18 mouse cellular contexts compared by ENCODE assay signal in the genomic region with DNA sequence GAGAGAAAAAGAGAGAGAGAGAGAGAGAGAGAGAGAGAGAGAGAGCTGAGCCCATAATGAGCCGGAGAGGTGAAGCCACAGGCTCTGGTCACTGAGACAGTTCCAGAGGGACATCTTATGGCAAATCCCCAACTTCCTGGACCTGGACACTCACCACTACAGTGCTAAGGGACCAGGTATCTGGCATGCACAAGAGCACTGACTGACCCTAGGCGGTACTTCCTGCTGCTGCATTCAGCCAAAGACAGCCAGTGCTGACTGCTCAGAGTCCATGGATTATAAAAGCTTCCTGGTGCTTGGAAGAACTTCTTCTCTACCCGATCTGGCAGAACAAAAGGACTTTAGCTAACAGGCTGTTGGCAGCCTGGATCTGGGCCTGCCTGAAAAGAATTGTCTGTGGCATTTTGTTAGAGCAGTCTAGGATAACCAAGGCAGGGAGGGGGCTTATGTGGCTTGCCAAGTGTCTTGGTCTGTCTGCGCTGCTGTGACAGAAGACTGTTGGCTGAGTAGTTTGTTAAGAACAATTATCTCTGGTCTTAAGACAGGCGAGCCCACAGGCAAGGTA. TPM values are rescaled to one million over a fixed set of nuclear protein-coding genes. Genes with fewer than 3 reads are reported as not detected.
DNase-seq lines count a peak whose midpoint lies in the region; ATAC-seq and TF ChIP-seq lines count a peak whose summit lies in the region.
"Had no signal": no experiment of that assay in that cellular context is flagged by ENCODE, and none has a peak within 500 bp of the region (broad histone marks: within the 10 kb centered on the region; RNA-seq: fewer than 3 reads in every experiment).

No protein-coding gene starts in this region.

- no peak for TF ChIP-seq EP300 in heart, postnatal 0 days (IDR thresholded peaks at IDR 0.05; ENCODE audit: low read depth)
- TF ChIP-seq EP300 in stomach, postnatal 0 days (optimal IDR thresholded peaks at IDR 0.05): no peak

- no peak for DNase-seq in heart, postnatal 0 days (ENCODE audit: low spot score)
- no peak for DNase-seq in heart, postnatal 25 days (ENCODE audit: low spot score)
- DNase-seq in midbrain, postnatal 0 days (ENCODE audit: low spot score): peak; percentile 37
- no peak for DNase-seq in stomach, postnatal 0 days (ENCODE audit: low spot score)
- no peak for DNase-seq in c-Kit-positive CD71-positive TER-119-positive erythroid progenitor cells, embryonic 14.5 days (ENCODE audit: low spot score)
- no peak for DNase-seq in thymus, postnatal 14 days
- DNase-seq: cerebellum, adult 11-12 months; heart, postnatal 10 days; layer of hippocampus, adult 9-11 months; left cerebral cortex, postnatal 4 days had no signal

- H3K27ac ChIP-seq in heart, postnatal 0 days (ENCODE audit: low read depth): peak overlapping the region; percentile 34
- H3K27ac ChIP-seq in midbrain, postnatal 0 days (ENCODE audit: low read depth, low read length): no peak overlapping the region; the same call in 1 of the 2 replicates
- H3K27ac ChIP-seq in midbrain, embryonic 15.5 days: no peak overlapping the region
- peak overlapping the region; percentile 51 for H3K27ac ChIP-seq in embryonic facial prominence, embryonic 13.5 days
- H3K27ac ChIP-seq in stomach, postnatal 0 days (replicated peaks): peak overlapping the region; percentile 30; the same call in 1 of the 2 replicates
- H3K27ac ChIP-seq: kidney, embryonic 15.5 days had no signal

- no peaks in the 10 kb centered on the region for H3K9me3 ChIP-seq in heart, postnatal 0 days (replicated peaks; ENCODE audit: control insufficient read depth, low read length)
- H3K9me3 ChIP-seq in midbrain, postnatal 0 days (ENCODE audit: low read length): no peaks in the 10 kb centered on the region
- H3K9me3 ChIP-seq in midbrain, embryonic 15.5 days: no peaks in the 10 kb centered on the region
- peaks cover 4% of the 10 kb centered on the region; the same call in 1 of the 2 replicates for H3K9me3 ChIP-seq in embryonic facial prominence, embryonic 13.5 days
- no peaks in the 10 kb centered on the region for H3K9me3 ChIP-seq in stomach, postnatal 0 days (ENCODE audit: control insufficient read depth, low read length)
- H3K9me3 ChIP-seq: kidney, embryonic 15.5 days had no signal

- H3K27me3 ChIP-seq in heart, postnatal 0 days (ENCODE audit: control insufficient read depth, insufficient read depth, low read length): no peaks in the 10 kb centered on the region
- no peaks in the 10 kb centered on the region for H3K27me3 ChIP-seq in midbrain, postnatal 0 days (ENCODE audit: insufficient read depth, low read length)
- no peaks in the 10 kb centered on the region for H3K27me3 ChIP-seq in midbrain, embryonic 15.5 days (replicated peaks)
- no peaks in the 10 kb centered on the region for H3K27me3 ChIP-seq in embryonic facial prominence, embryonic 13.5 days
- H3K27me3 ChIP-seq in stomach, postnatal 0 days (ENCODE audit: control insufficient read depth, insufficient read depth, low read length): no peaks in the 10 kb centered on the region
- H3K27me3 ChIP-seq: kidney, embryonic 15.5 days had no signal

- H3K4me3 ChIP-seq in heart, postnatal 0 days (ENCODE audit: low read depth, low read length): no peak overlapping the region
- H3K4me3 ChIP-seq in midbrain, postnatal 0 days (ENCODE audit: low read depth, low read length): no peak overlapping the region
- H3K4me3 ChIP-seq in midbrain, embryonic 15.5 days: no peak overlapping the region
- no peak overlapping the region for H3K4me3 ChIP-seq in embryonic facial prominence, embryonic 13.5 days
- H3K4me3 ChIP-seq in stomach, postnatal 0 days (ENCODE audit: low read depth, low read length): no peak overlapping the region
- H3K4me3 ChIP-seq: kidney, embryonic 15.5 days had no signal

- ATAC-seq in heart, postnatal 0 days (ENCODE audit: insufficient read depth, low read depth): no peak
- ATAC-seq in midbrain, postnatal 0 days (ENCODE audit: low FRiP score): no peak
- ATAC-seq in midbrain, embryonic 15.5 days (replicated peaks): no peak
- no peak for ATAC-seq in embryonic facial prominence, embryonic 13.5 days (ENCODE audit: insufficient number of reproducible peaks, insufficient read depth, low FRiP score, low TSS enrichment, low read depth)
- peak; percentile 54 for ATAC-seq in stomach, postnatal 0 days (ENCODE audit: low FRiP score, low TSS enrichment)
- ATAC-seq: activated CD4-positive, CD25-positive, alpha-beta regulatory T cell, adult 4 months; CD4-positive, CD25-positive, alpha-beta regulatory T cell, adult 4 months had no signal

- no peak overlapping the region for H3K9ac ChIP-seq in heart, postnatal 0 days (replicated peaks; ENCODE audit: low read depth, low read length)
- no peak overlapping the region for H3K9ac ChIP-seq in midbrain, postnatal 0 days (replicated peaks; ENCODE audit: low read length, poor library complexity, severe bottlenecking)
- no peak overlapping the region for H3K9ac ChIP-seq in midbrain, embryonic 15.5 days
- H3K9ac ChIP-seq in embryonic facial prominence, embryonic 13.5 days: no peak overlapping the region
- no peak overlapping the region for H3K9ac ChIP-seq in stomach, postnatal 0 days (ENCODE audit: low read length)
- H3K9ac ChIP-seq: kidney, embryonic 15.5 days had no signal

- H3K4me2 ChIP-seq in heart, postnatal 0 days (ENCODE audit: low read depth, low read length): no peak overlapping the region
- no peak overlapping the region for H3K4me2 ChIP-seq in midbrain, postnatal 0 days (ENCODE audit: low read depth, low read length, poor library complexity, severe bottlenecking)
- no peak overlapping the region for H3K4me2 ChIP-seq in midbrain, embryonic 15.5 days
- no peak overlapping the region for H3K4me2 ChIP-seq in embryonic facial prominence, embryonic 13.5 days
- no peak overlapping the region for H3K4me2 ChIP-seq in stomach, postnatal 0 days (replicated peaks; ENCODE audit: low read depth)
- H3K4me2 ChIP-seq: kidney, embryonic 15.5 days; liver, embryonic 11.5 days had no signal

- WGBS in heart, postnatal 0 days: 64% methylated on average over 5 of the region's 5 CpGs
- WGBS in midbrain, postnatal 0 days: 46% methylated on average over 5 of the region's 5 CpGs
- 45% methylated on average over 5 of the region's 5 CpGs for WGBS in midbrain, embryonic 15.5 days
- 58% methylated on average over 5 of the region's 5 CpGs for WGBS in embryonic facial prominence, embryonic 13.5 days
- WGBS in stomach, postnatal 0 days: 63% methylated on average over 5 of the region's 5 CpGs

- H3K4me1 ChIP-seq in heart, postnatal 0 days (ENCODE audit: control insufficient read depth, insufficient read depth): peaks cover 6% of the 10 kb centered on the region
- H3K4me1 ChIP-seq in midbrain, postnatal 0 days (ENCODE audit: insufficient read depth, low read length): no peaks in the 10 kb centered on the region
- H3K4me1 ChIP-seq in midbrain, embryonic 15.5 days: peaks cover 16% of the 10 kb centered on the region
- H3K4me1 ChIP-seq in embryonic facial prominence, embryonic 13.5 days: peaks cover 17% of the 10 kb centered on the region; the same call in 1 of the 2 replicates
- peaks cover 2% of the 10 kb centered on the region; the same call in 1 of the 2 replicates for H3K4me1 ChIP-seq in stomach, postnatal 0 days (replicated peaks; ENCODE audit: control insufficient read depth, insufficient read depth)

- intact Hi-C loops in heart, postnatal 25 days (cut with DNase I): no loop called here

- H3K36me3 ChIP-seq in heart, postnatal 0 days (replicated peaks; ENCODE audit: control insufficient read depth, insufficient read depth, low read length): no peaks in the 10 kb centered on the region
- H3K36me3 ChIP-seq in midbrain, postnatal 0 days (ENCODE audit: insufficient read depth, low read length): no peaks in the 10 kb centered on the region
- H3K36me3 ChIP-seq in midbrain, embryonic 15.5 days (replicated peaks): no peaks in the 10 kb centered on the region
- H3K36me3 ChIP-seq in embryonic facial prominence, embryonic 13.5 days: no peaks in the 10 kb centered on the region
- no peaks in the 10 kb centered on the region for H3K36me3 ChIP-seq in stomach, postnatal 0 days (ENCODE audit: control insufficient read depth, insufficient read depth, low read length)
- H3K36me3 ChIP-seq: kidney, embryonic 15.5 days had no signal

- TF ChIP-seq CTCF in heart, postnatal 0 days (IDR thresholded peaks at IDR 0.05; ENCODE audit: low read depth): no peak
- TF ChIP-seq CTCF in midbrain, postnatal 0 days (IDR thresholded peaks at IDR 0.05): no peak
- no peak for TF ChIP-seq CTCF in stomach, postnatal 0 days (IDR thresholded peaks at IDR 0.05; ENCODE audit: low read depth)

RNA-seq across cellular contexts. Expression of gene Mb, which starts 4.2 kb away (rescaled TPM):
- total RNA-seq in heart, postnatal 0 days (2014; rRNA removed; ENCODE audit: low replicate concordance): 4,504 and 5,889 TPM in 2 replicates
- polyA plus RNA-seq in heart, postnatal 0 days (2015; fragmentation: Nextera tagmentation; extraction: Ambion mirVana): 3,958 and 4,151 TPM in 2 replicates
- over 10,000 TPM; 17,245 to 18,320 TPM for total RNA-seq in heart, postnatal 25 days (2021)
- total RNA-seq in midbrain, postnatal 0 days (2014; rRNA removed): 0.66 TPM in 1 of 2 replicates, not detected in the other
- polyA plus RNA-seq in midbrain, postnatal 0 days (2015; fragmentation: Nextera tagmentation; extraction: Ambion mirVana): 0.53 and 0.69 TPM in 2 replicates
- polyA plus RNA-seq in midbrain, embryonic 15.5 days (2015; fragmentation: Nextera tagmentation; extraction: Ambion mirVana): 0.66 TPM in 2 replicates
- 1.7 and 2.5 TPM in 2 replicates for polyA plus RNA-seq in embryonic facial prominence, embryonic 13.5 days (2015; fragmentation: Nextera tagmentation; extraction: Ambion mirVana)
- polyA plus RNA-seq in stomach, postnatal 0 days (2015; fragmentation: Nextera tagmentation; extraction: Ambion mirVana): 0.91 and 1.1 TPM in 2 replicates
- total RNA-seq: granulocyte monocyte progenitor cell, adult 5-6 weeks; left cerebral cortex, postnatal 4 days; megakaryocyte, adult 5-6 weeks had no signal
- polyA plus RNA-seq: activated CD4-positive, CD25-positive, alpha-beta regulatory T cell, adult 4 months; CD4-positive, CD25-positive, alpha-beta regulatory T cell, adult 4 months had no signal

RNA-seq across cellular contexts. Expression of gene Apol6, which starts 10.2 kb away (rescaled TPM):
- total RNA-seq in heart, postnatal 0 days (2014; rRNA removed; ENCODE audit: low replicate concordance): not detected in 2 replicates
- polyA plus RNA-seq in heart, postnatal 0 days (2015; fragmentation: Nextera tagmentation; extraction: Ambion mirVana): 0.11 TPM in 2 replicates
- total RNA-seq in heart, postnatal 25 days (2021): under 1 TPM; 0.67 to 0.86 TPM
- 0.14 and 0.16 TPM in 2 replicates for total RNA-seq in midbrain, postnatal 0 days (2014; rRNA removed)
- 0.15 and 0.16 TPM in 2 replicates for polyA plus RNA-seq in midbrain, postnatal 0 days (2015; fragmentation: Nextera tagmentation; extraction: Ambion mirVana)
- 0.06 and 0.22 TPM in 2 replicates for polyA plus RNA-seq in midbrain, embryonic 15.5 days (2015; fragmentation: Nextera tagmentation; extraction: Ambion mirVana)
- 0.22 and 0.45 TPM in 2 replicates for polyA plus RNA-seq in embryonic facial prominence, embryonic 13.5 days (2015; fragmentation: Nextera tagmentation; extraction: Ambion mirVana)
- polyA plus RNA-seq in stomach, postnatal 0 days (2015; fragmentation: Nextera tagmentation; extraction: Ambion mirVana): 0.25 and 0.51 TPM in 2 replicates
- total RNA-seq: granulocyte monocyte progenitor cell, adult 5-6 weeks; left cerebral cortex, postnatal 4 days; megakaryocyte, adult 5-6 weeks had no signal
- polyA plus RNA-seq: activated CD4-positive, CD25-positive, alpha-beta regulatory T cell, adult 4 months; CD4-positive, CD25-positive, alpha-beta regulatory T cell, adult 4 months; liver, embryonic 11.5 days had no signal

Comparison
In these comparisons a context has a peak if more than half of its experiments do, and no peak if none do; other contexts are left out.
1. H3K27ac ChIP-seq: peak in heart, postnatal 0 days (single experiment), embryonic facial prominence, embryonic 13.5 days (single experiment) and stomach, postnatal 0 days (single experiment); none in midbrain, postnatal 0 days (single experiment) and midbrain, embryonic 15.5 days (single experiment).
2. RNA of gene Mb, which starts 4.2 kb away (polyA plus RNA-seq): 3,958 to 4,151 TPM in heart, postnatal 0 days; 1.7 to 2.5 TPM in embryonic facial prominence, embryonic 13.5 days, 0.91 to 1.1 TPM in stomach, postnatal 0 days, 0.53 to 0.69 TPM in midbrain, postnatal 0 days and 0.66 TPM in midbrain, embryonic 15.5 days; every median in the first group is over 1,000 times any median in the second.